Mouse (Mus musculus) MEL (cell line): ENCODE results near the gene Olfr288. TPM values are rescaled to one million over a fixed set of nuclear protein-coding genes. Genes with fewer than 3 reads are reported as not detected.

ENCODE experiments used
- DNase-seq: peaks from one replicate; pipeline ENCODE4 v3.0.0; 2011; ENCODE audit warnings: low read depth, low spot score
- H3K27ac ChIP-seq: 2 replicates; pipeline ENCODE4 v1.5.1; 2012; ENCODE audit warnings: low read depth, mild to moderate bottlenecking, control low read depth, low read length, moderate library complexity; ENCODE audit not compliant: control insufficient read depth
- H3K27me3 ChIP-seq, 2 experiments: fragments of 150-350 bp in 1 of 2; sonication (generic) in 1 of 2; 2 replicates each; pipeline ENCODE4 v1.6.1; 2012; ENCODE audit warnings: low read length in 2 of 2, mild to moderate bottlenecking in 2 of 2, improper control_type of control experiment in 1 of 2, moderate library complexity in 1 of 2; ENCODE audit not compliant: insufficient read depth in 2 of 2, control insufficient read depth in 1 of 2
- H3K36me3 ChIP-seq, 2 experiments: 2 replicates each; pipeline ENCODE4 v1.6.1; 2012 to 2014; ENCODE audit warnings: low read length in 2 of 2, improper control_type of control experiment in 1 of 2, inconsistent platforms in 1 of 2, mild to moderate bottlenecking in 1 of 2; ENCODE audit not compliant: insufficient read depth in 2 of 2, control insufficient read depth in 1 of 2
- H3K4me1 ChIP-seq, 2 experiments: fragments of 150-350 bp in 1 of 2; sonication (generic) in 1 of 2; 2 replicates each; pipeline ENCODE4 v1.6.1; 2012; ENCODE audit warnings: low read length in 2 of 2, improper control_type of control experiment in 1 of 2, mild to moderate bottlenecking in 1 of 2; ENCODE audit not compliant: insufficient read depth in 2 of 2, control insufficient read depth in 1 of 2
- H3K4me3 ChIP-seq, 2 experiments: fragments of 150-350 bp in 1 of 2; sonication (generic) in 1 of 2; 2 replicates each; pipeline ENCODE4 v1.5.1; 2012; ENCODE audit warnings: low read depth in 2 of 2, low read length in 2 of 2, mild to moderate bottlenecking in 2 of 2, moderate library complexity in 2 of 2, control low read depth in 1 of 2, improper control_type of control experiment in 1 of 2; ENCODE audit not compliant: control insufficient read depth in 1 of 2, insufficient read depth in 1 of 2
- H3K79me2 ChIP-seq: 2 replicates; pipeline ENCODE4 v1.6.1; 2012; ENCODE audit warnings: mild to moderate bottlenecking, low read length, moderate library complexity; ENCODE audit not compliant: control insufficient read depth, poor library complexity, insufficient read depth
- H3K9ac ChIP-seq: 2 replicates; pipeline ENCODE4 v1.6.1; 2012; ENCODE audit warnings: low read depth, mild to moderate bottlenecking, control low read depth, low read length, moderate library complexity; ENCODE audit not compliant: control insufficient read depth, poor library complexity, severe bottlenecking
- H3K9me3 ChIP-seq: fragments of 150-350 bp; sonication (generic); replicated peaks from 2 replicates; pipeline ENCODE4 v1.6.1; 2012; ENCODE audit warnings: mild to moderate bottlenecking, low read length, improper control_type of control experiment, moderate library complexity; ENCODE audit not compliant: insufficient read depth
- ELF1 ChIP-seq: IDR thresholded peaks from 2 replicates; pipeline ENCODE4 v1.6.1; 2014; ENCODE audit warnings: low read depth, mild to moderate bottlenecking, inconsistent platforms, low read length, improper control_type of control experiment, moderate library complexity
- EP300 ChIP-seq, 2 experiments: IDR thresholded peaks; 2 replicates each; pipeline ENCODE4 v1.6.1; 2011; ENCODE audit warnings: improper control_type of control experiment in 2 of 2, low read length in 2 of 2, low read depth in 1 of 2, mild to moderate bottlenecking in 1 of 2
- ETS1 ChIP-seq: IDR thresholded peaks from 2 replicates; pipeline ENCODE4 v1.6.1; 2012; ENCODE audit warnings: low read depth, mild to moderate bottlenecking, inconsistent platforms, low read length, improper control_type of control experiment, moderate library complexity
- JUND ChIP-seq: IDR thresholded peaks from 2 replicates; pipeline ENCODE4 v1.6.1; 2011; ENCODE audit warnings: low read depth, mild to moderate bottlenecking, improper control_type of control experiment, low read length
- MEF2A ChIP-seq: IDR thresholded peaks from 2 replicates; pipeline ENCODE4 v1.6.1; 2014; ENCODE audit warnings: low read depth, mild to moderate bottlenecking, inconsistent platforms, low read length, improper control_type of control experiment; ENCODE audit not compliant: poor library complexity, insufficient replicate concordance, severe bottlenecking; ENCODE audit errors: extremely low read depth
- MYC ChIP-seq: IDR thresholded peaks from 2 replicates; pipeline ENCODE4 v1.6.1; 2011; ENCODE audit warnings: low read depth, mild to moderate bottlenecking, low read length, improper control_type of control experiment, moderate library complexity
- NRF1 ChIP-seq: IDR thresholded peaks from 2 replicates; pipeline ENCODE4 v1.6.1; 2014; ENCODE audit warnings: low read depth, mild to moderate bottlenecking, inconsistent platforms, low read length, improper control_type of control experiment, moderate library complexity; ENCODE audit not compliant: poor library complexity, insufficient read depth, severe bottlenecking
- RCOR1 ChIP-seq: IDR thresholded peaks from 2 replicates; pipeline ENCODE4 v1.6.1; 2012; ENCODE audit warnings: low read depth, mild to moderate bottlenecking, inconsistent platforms, low read length, improper control_type of control experiment
- SMC3 ChIP-seq: IDR thresholded peaks from 2 replicates; pipeline ENCODE4 v1.6.1; 2011; ENCODE audit warnings: low read depth, low read length, improper control_type of control experiment
- UBTF ChIP-seq: IDR thresholded peaks from 2 replicates; pipeline ENCODE4 v1.6.1; 2012; ENCODE audit warnings: low read depth, mild to moderate bottlenecking, inconsistent platforms, low read length, improper control_type of control experiment, moderate library complexity, borderline replicate concordance; ENCODE audit not compliant: insufficient read depth
- ZMIZ1 ChIP-seq: IDR thresholded peaks from 2 replicates; pipeline ENCODE4 v1.6.1; 2012; ENCODE audit warnings: low read depth, mild to moderate bottlenecking, inconsistent platforms, low read length, improper control_type of control experiment, moderate library complexity
- polyA plus RNA-seq, 2 experiments: library from polyadenylated mRNA; stranded (reverse) in 1 of 2; unstranded in 1 of 2; fragments of >175 nt in 1 of 2; fragments of >200 nt in 1 of 2; gene quantifications; 2 replicates each; pipeline versions ENCODE4 v1.2.1 to v1.2.4; 2012; ENCODE audit warnings: low replicate concordance in 2 of 2, low read depth in 1 of 2; ENCODE audit not compliant: insufficient read length in 2 of 2, insufficient read depth in 1 of 2, missing spikeins in 1 of 2
- total RNA-seq: library from RNA; depleted of rRNA; stranded (reverse); fragments of 300-350 nt; gene quantifications from 2 replicates; pipeline ENCODE4 v1.2.3, GENCODE M21; 2012

The Olfr288 gene
- total and polyA plus RNA-seq, 3 experiments: not detected

GRCm38 (mm10) chr15:98170917-98171316 is 24.4 kb downstream of the Olfr288 start:
- Histone ChIP-seq H3K9me3 (no peaks in the 10 kb centered on the region), H3K4me3 (no peak overlapping the region), H3K4me1 (no peaks in the 10 kb centered on the region), H3K36me3 (no peaks in the 10 kb centered on the region), H3K9ac (no peak overlapping the region), H3K27ac (no peak overlapping the region), H3K27me3 (peaks cover 31 to 33% of the 10 kb centered on the region in 2 experiments), H3K79me2 (no peaks in the 10 kb centered on the region)
- DNase-seq: no peak
- TF ChIP-seq RCOR1 (no peak), MEF2A (no peak), ELF1 (no peak), JUND (no peak), MYC (no peak), EP300 (IDR thresholded peaks at IDR 0.05; ENCODE audit: low read depth in 1 of 2, low read length in 2 of 2) (no peak), SMC3 (no peak)

GRCm38 (mm10) chr15:98170365-98170764 is 25.0 kb downstream of the Olfr288 start:
- Histone ChIP-seq H3K79me2 (no peaks in the 10 kb centered on the region), H3K4me3 (no peak overlapping the region), H3K4me1 (no peaks in the 10 kb centered on the region), H3K27ac (no peak overlapping the region), H3K9me3 (no peaks in the 10 kb centered on the region), H3K36me3 (no peaks in the 10 kb centered on the region), H3K9ac (no peak overlapping the region), H3K27me3 (peaks cover 31 to 39% of the 10 kb centered on the region in 2 experiments)
- DNase-seq: no peak
- TF ChIP-seq NRF1: no peak
- no peak for TF ChIP-seq UBTF
- no peak for TF ChIP-seq EP300 (IDR thresholded peaks at IDR 0.05; ENCODE audit: low read depth in 1 of 2, low read length in 2 of 2)

GRCm38 (mm10) chr15:98168622-98169004 is 26.7 kb downstream of the Olfr288 start:
- Histone ChIP-seq H3K79me2 (no peaks in the 10 kb centered on the region), H3K27me3 (peaks cover 30 to 45% of the 10 kb centered on the region in 2 experiments), H3K4me3 (no peak overlapping the region), H3K27ac (no peak overlapping the region), H3K9me3 (no peaks in the 10 kb centered on the region), H3K9ac (no peak overlapping the region), H3K4me1 (no peaks in the 10 kb centered on the region), H3K36me3 (no peaks in the 10 kb centered on the region)
- TF ChIP-seq ETS1: no peak
- TF ChIP-seq ZMIZ1: no peak
- DNase-seq: no peak
